Mouse (Mus musculus): Measurements from ENCODE around the gene Synpr. TPM values are rescaled to one million over a fixed set of nuclear protein-coding genes. Genes with fewer than 3 reads are reported as not detected.

Synpr gene
- polyA plus RNA-seq, 1 experiment from 2014 or later = 6.9 TPM

- no peak overlapping the region for H3K9ac ChIP-seq (replicated peaks; ENCODE audit: low read depth, low read length)
- no peak overlapping the region for H3K4me2 ChIP-seq (replicated peaks; ENCODE audit: low read depth, low read length)
- no peak overlapping the region for H3K4me3 ChIP-seq (ENCODE audit: low read depth, low read length)
- no peaks in the 10 kb centered on the region for H3K9me3 ChIP-seq (ENCODE audit: control insufficient read depth, low read depth, low read length)
- no peaks in the 10 kb centered on the region for H3K36me3 ChIP-seq (ENCODE audit: control insufficient read depth, insufficient read depth, low read length)
- H3K27ac ChIP-seq (ENCODE audit: low read length) = no peak overlapping the region
- H3K27me3 ChIP-seq (ENCODE audit: control insufficient read depth, insufficient read depth, low read length) = no peaks in the 10 kb centered on the region
- no peak for ATAC-seq (ENCODE audit: insufficient number of reproducible peaks, insufficient read depth, low FRiP score, low read depth)
- no peaks in the 10 kb centered on the region for H3K4me1 ChIP-seq (ENCODE audit: control insufficient read depth, insufficient read depth, low read length)
These were observed 76.6 kb downstream of the Synpr start for GRCm38 (mm10) chr14:13361184-13361583.

GRCm38 (mm10) chr14:13361642-13362041 lies 77.1 kb downstream of the Synpr start:
- ATAC-seq (ENCODE audit: insufficient number of reproducible peaks, insufficient read depth, low FRiP score, low read depth) = no peak
- Histone ChIP-seq H3K4me2 (replicated peaks; ENCODE audit: low read depth, low read length) (no peak overlapping the region), H3K4me1 (ENCODE audit: control insufficient read depth, insufficient read depth, low read length) (no peaks in the 10 kb centered on the region), H3K9ac (replicated peaks; ENCODE audit: low read depth, low read length) (no peak overlapping the region), H3K27ac (ENCODE audit: low read length) (no peak overlapping the region), H3K4me3 (ENCODE audit: low read depth, low read length) (no peak overlapping the region), H3K9me3 (ENCODE audit: control insufficient read depth, low read depth, low read length) (no peaks in the 10 kb centered on the region), H3K36me3 (ENCODE audit: control insufficient read depth, insufficient read depth, low read length) (no peaks in the 10 kb centered on the region), H3K27me3 (ENCODE audit: control insufficient read depth, insufficient read depth, low read length) (no peaks in the 10 kb centered on the region)
- WGBS = 93% methylated on average over 3 of the region's 3 CpGs

GRCm38 (mm10) chr14:13368309-13368708 lies 83.7 kb downstream of the Synpr start:
- no peaks in the 10 kb centered on the region for H3K4me1 ChIP-seq (ENCODE audit: control insufficient read depth, insufficient read depth, low read length)
- WGBS = 77% methylated on average over 3 of the region's 3 CpGs
- H3K9me3 ChIP-seq (ENCODE audit: control insufficient read depth, low read depth, low read length) = no peaks in the 10 kb centered on the region
- no peak overlapping the region for H3K4me3 ChIP-seq (ENCODE audit: low read depth, low read length)
- no peak overlapping the region for H3K9ac ChIP-seq (replicated peaks; ENCODE audit: low read depth, low read length)
- no peaks in the 10 kb centered on the region for H3K36me3 ChIP-seq (ENCODE audit: control insufficient read depth, insufficient read depth, low read length)
- H3K27ac ChIP-seq (ENCODE audit: low read length) = no peak overlapping the region
- no peak overlapping the region for H3K4me2 ChIP-seq (replicated peaks; ENCODE audit: low read depth, low read length)
- no peaks in the 10 kb centered on the region for H3K27me3 ChIP-seq (ENCODE audit: control insufficient read depth, insufficient read depth, low read length)
- ATAC-seq (ENCODE audit: insufficient number of reproducible peaks, insufficient read depth, low FRiP score, low read depth) = no peak

DNA sequence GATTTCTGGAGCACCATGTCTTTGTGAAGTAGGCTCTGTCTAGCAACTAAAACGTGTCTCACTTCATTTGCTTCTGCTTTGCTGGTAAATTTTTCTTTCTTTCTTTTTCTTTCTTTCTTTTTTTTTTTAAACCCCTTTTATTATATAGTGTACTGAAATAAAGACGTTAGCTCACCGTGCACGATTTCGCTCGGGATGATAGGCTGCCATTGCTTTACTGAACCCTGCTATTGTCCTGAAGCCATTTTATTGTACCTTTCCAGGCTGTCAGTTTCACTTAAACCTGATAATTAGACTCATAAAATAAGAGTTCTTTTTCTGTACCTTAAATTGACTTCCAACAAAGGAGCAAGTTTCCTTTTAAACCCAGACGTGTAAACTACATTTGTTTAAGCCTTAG lies 104.5 kb downstream of the Synpr start:
- no peaks in the 10 kb centered on the region for H3K4me1 ChIP-seq (ENCODE audit: control insufficient read depth, insufficient read depth, low read length)
- 73% methylated on average over 7 of the region's 7 CpGs for WGBS
- no peak for ATAC-seq (ENCODE audit: insufficient number of reproducible peaks, insufficient read depth, low FRiP score, low read depth)
- H3K9ac ChIP-seq (replicated peaks; ENCODE audit: low read depth, low read length) = no peak overlapping the region
- no peak overlapping the region for H3K27ac ChIP-seq (ENCODE audit: low read length)
- H3K4me3 ChIP-seq (ENCODE audit: low read depth, low read length) = no peak overlapping the region
- no peaks in the 10 kb centered on the region for H3K9me3 ChIP-seq (ENCODE audit: control insufficient read depth, low read depth, low read length)
- no peaks in the 10 kb centered on the region for H3K36me3 ChIP-seq (ENCODE audit: control insufficient read depth, insufficient read depth, low read length)
- no peak overlapping the region for H3K4me2 ChIP-seq (replicated peaks; ENCODE audit: low read depth, low read length)
- H3K27me3 ChIP-seq (ENCODE audit: control insufficient read depth, insufficient read depth, low read length) = no peaks in the 10 kb centered on the region

DNA sequence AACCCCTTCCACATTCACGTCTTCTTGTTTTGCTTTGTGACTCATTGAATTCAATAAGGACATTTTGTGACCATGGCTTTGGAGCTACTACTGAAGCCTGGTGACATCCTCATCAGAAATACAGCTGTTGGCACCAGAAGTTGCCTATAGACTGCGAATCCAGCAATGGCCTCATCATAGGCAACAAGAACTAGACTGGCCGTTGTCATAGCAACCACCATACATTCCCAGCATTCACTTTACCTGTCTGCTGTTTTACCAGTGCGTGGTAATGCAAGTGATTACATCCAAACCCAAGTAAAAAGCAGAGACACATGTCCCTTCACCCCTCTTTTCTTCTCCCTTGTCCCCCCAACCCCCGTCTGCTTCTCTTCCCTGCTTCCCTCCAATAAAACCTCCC lies 105.4 kb downstream of the Synpr start:
- ATAC-seq (ENCODE audit: insufficient number of reproducible peaks, insufficient read depth, low FRiP score, low read depth) = no peak
- WGBS = 73% methylated on average over 5 of the region's 5 CpGs
- Histone ChIP-seq H3K27me3 (ENCODE audit: control insufficient read depth, insufficient read depth, low read length) (no peaks in the 10 kb centered on the region), H3K4me3 (ENCODE audit: low read depth, low read length) (no peak overlapping the region), H3K9me3 (ENCODE audit: control insufficient read depth, low read depth, low read length) (no peaks in the 10 kb centered on the region), H3K4me2 (replicated peaks; ENCODE audit: low read depth, low read length) (no peak overlapping the region), H3K4me1 (ENCODE audit: control insufficient read depth, insufficient read depth, low read length) (no peaks in the 10 kb centered on the region), H3K9ac (replicated peaks; ENCODE audit: low read depth, low read length) (no peak overlapping the region), H3K27ac (ENCODE audit: low read length) (no peak overlapping the region), H3K36me3 (ENCODE audit: control insufficient read depth, insufficient read depth, low read length) (no peaks in the 10 kb centered on the region)

- no peak for ATAC-seq (ENCODE audit: insufficient number of reproducible peaks, insufficient read depth, low FRiP score, low read depth)
These were observed 114.8 kb downstream of the Synpr start for GRCm38 (mm10) chr14:13399226-13400020.

GRCm38 (mm10) chr14:13411636-13412035 lies 127.1 kb downstream of the Synpr start:
- no peak overlapping the region for H3K9ac ChIP-seq (replicated peaks; ENCODE audit: low read depth, low read length)
- no peak for ATAC-seq (ENCODE audit: insufficient number of reproducible peaks, insufficient read depth, low FRiP score, low read depth)

More at GRCm38 (mm10) chr14:13399226-13400020, 114.8 kb downstream of the Synpr start:
- WGBS = 36% methylated on average over 6 of the region's 6 CpGs
- Histone ChIP-seq H3K27me3 (ENCODE audit: control insufficient read depth, insufficient read depth, low read length) (no peaks in the 10 kb centered on the region), H3K4me2 (replicated peaks; ENCODE audit: low read depth, low read length) (no peak overlapping the region), H3K4me3 (ENCODE audit: low read depth, low read length) (no peak overlapping the region), H3K9ac (replicated peaks; ENCODE audit: low read depth, low read length) (no peak overlapping the region), H3K27ac (ENCODE audit: low read length) (no peak overlapping the region), H3K4me1 (ENCODE audit: control insufficient read depth, insufficient read depth, low read length) (no peaks in the 10 kb centered on the region), H3K36me3 (ENCODE audit: control insufficient read depth, insufficient read depth, low read length) (no peaks in the 10 kb centered on the region), H3K9me3 (ENCODE audit: control insufficient read depth, low read depth, low read length) (no peaks in the 10 kb centered on the region)

GRCm38 (mm10) chr14:13440723-13441122 lies 156.1 kb downstream of the Synpr start:
- H3K4me1 ChIP-seq (ENCODE audit: control insufficient read depth, insufficient read depth, low read length) = no peaks in the 10 kb centered on the region
- ATAC-seq (ENCODE audit: insufficient number of reproducible peaks, insufficient read depth, low FRiP score, low read depth) = peak; percentile 18; the same call in 1 of the 2 replicates
- no peak overlapping the region for H3K9ac ChIP-seq (replicated peaks; ENCODE audit: low read depth, low read length)
- H3K36me3 ChIP-seq (ENCODE audit: control insufficient read depth, insufficient read depth, low read length) = no peaks in the 10 kb centered on the region
- H3K9me3 ChIP-seq (ENCODE audit: control insufficient read depth, low read depth, low read length) = no peaks in the 10 kb centered on the region
- H3K4me2 ChIP-seq (replicated peaks; ENCODE audit: low read depth, low read length) = no peak overlapping the region
- WGBS = 81% methylated on average over 6 of the region's 6 CpGs
- H3K4me3 ChIP-seq (ENCODE audit: low read depth, low read length) = no peak overlapping the region
- H3K27me3 ChIP-seq (ENCODE audit: control insufficient read depth, insufficient read depth, low read length) = no peaks in the 10 kb centered on the region
- no peak overlapping the region for H3K27ac ChIP-seq (ENCODE audit: low read length)

More at GRCm38 (mm10) chr14:13411636-13412035, 127.1 kb downstream of the Synpr start:
- 64% methylated on average over 1 of the region's 1 CpGs for WGBS
- Histone ChIP-seq H3K27me3 (ENCODE audit: control insufficient read depth, insufficient read depth, low read length) (no peaks in the 10 kb centered on the region), H3K4me2 (replicated peaks; ENCODE audit: low read depth, low read length) (no peak overlapping the region), H3K36me3 (ENCODE audit: control insufficient read depth, insufficient read depth, low read length) (no peaks in the 10 kb centered on the region), H3K9me3 (ENCODE audit: control insufficient read depth, low read depth, low read length) (no peaks in the 10 kb centered on the region), H3K4me1 (ENCODE audit: control insufficient read depth, insufficient read depth, low read length) (no peaks in the 10 kb centered on the region), H3K4me3 (ENCODE audit: low read depth, low read length) (no peak overlapping the region), H3K27ac (ENCODE audit: low read length) (no peak overlapping the region)

DNA sequence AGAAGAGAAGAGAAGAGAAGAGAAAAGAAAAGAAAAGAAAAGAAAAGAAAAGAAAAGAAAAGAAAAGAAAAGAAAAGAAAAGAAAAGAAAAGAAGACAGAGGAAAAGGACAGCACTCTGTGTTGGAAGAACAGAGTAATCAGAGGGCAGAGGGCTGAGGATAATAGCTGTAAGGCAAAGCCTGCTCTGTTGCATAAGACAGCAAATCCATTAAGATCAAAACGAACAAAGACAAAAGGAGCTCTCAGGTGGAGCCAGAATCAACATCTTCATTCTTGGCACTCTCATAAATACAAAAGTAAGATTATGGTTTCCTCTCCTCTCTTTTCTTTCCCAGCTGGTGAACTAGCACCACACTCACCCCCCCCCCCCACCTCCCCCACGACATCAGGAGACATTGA lies 160.3 kb downstream of the Synpr start:
- H3K9me3 ChIP-seq (ENCODE audit: control insufficient read depth, low read depth, low read length) = no peaks in the 10 kb centered on the region
- H3K27me3 ChIP-seq (ENCODE audit: control insufficient read depth, insufficient read depth, low read length) = no peaks in the 10 kb centered on the region
- no peak overlapping the region for H3K4me2 ChIP-seq (replicated peaks; ENCODE audit: low read depth, low read length)
- H3K36me3 ChIP-seq (ENCODE audit: control insufficient read depth, insufficient read depth, low read length) = no peaks in the 10 kb centered on the region
- no peaks in the 10 kb centered on the region for H3K4me1 ChIP-seq (ENCODE audit: control insufficient read depth, insufficient read depth, low read length)
- ATAC-seq (ENCODE audit: insufficient number of reproducible peaks, insufficient read depth, low FRiP score, low read depth) = no peak
- WGBS = 16% methylated on average over 2 of the region's 2 CpGs
- H3K4me3 ChIP-seq (ENCODE audit: low read depth, low read length) = no peak overlapping the region
- H3K9ac ChIP-seq (replicated peaks; ENCODE audit: low read depth, low read length) = no peak overlapping the region
- H3K27ac ChIP-seq (ENCODE audit: low read length) = no peak overlapping the region
